In the genomic region with DNA sequence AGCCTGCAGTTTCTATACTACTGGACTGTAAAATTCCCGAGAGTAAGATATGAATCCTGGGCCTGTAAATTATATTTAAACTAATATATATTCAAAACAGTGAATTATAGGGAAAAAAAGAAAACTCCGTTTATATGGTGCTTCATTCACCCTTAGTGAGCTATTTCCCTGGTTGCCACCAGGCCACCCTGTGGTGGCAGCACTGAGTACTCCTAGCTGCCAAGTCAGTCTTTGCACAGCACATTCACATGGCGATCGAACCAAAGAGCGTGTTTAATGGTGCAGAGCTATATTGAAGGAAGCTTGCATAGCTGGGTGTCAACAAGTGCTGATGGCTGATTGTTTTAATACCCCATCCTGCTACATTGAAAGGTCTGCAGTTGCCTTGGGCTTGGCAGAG, we compare ENCODE assay signal across 13 mouse cellular contexts. TPM values are rescaled to one million over a fixed set of nuclear protein-coding genes. Genes with fewer than 3 reads are reported as not detected.
DNase-seq lines count a peak whose midpoint lies in the region; TF ChIP-seq lines count a peak whose summit lies in the region.
"Had no signal": no experiment of that assay in that cellular context is flagged by ENCODE, and none has a peak within 500 bp of the region (broad histone marks: within the 10 kb centered on the region; RNA-seq: fewer than 3 reads in every experiment).

No protein-coding gene starts in this region.

- no peak overlapping the region for H3K27ac ChIP-seq in left cerebral cortex, adult 2 months
- H3K27ac ChIP-seq: heart, embryonic 13.5 days; neural tube, embryonic 12.5 days had no signal

- H3K4me3 ChIP-seq in left cerebral cortex, adult 2 months = no peak overlapping the region
- H3K4me3 ChIP-seq: heart, embryonic 13.5 days; neural tube, embryonic 12.5 days had no signal

- DNase-seq in embryo, embryonic 10.5 days (ENCODE audit: low spot score) = peak; percentile 6
- no peak for DNase-seq in embryo, embryonic 10 days (ENCODE audit: low spot score)
- no peak for DNase-seq in left cerebral cortex, adult 2 months (ENCODE audit: extremely low spot score in 1 of 2, low spot score in 2 of 2)
- no peak for DNase-seq in left cerebral cortex, postnatal 4 days
- peak; percentile 35 for DNase-seq in thymus, postnatal 0 days (ENCODE audit: low spot score)
- no peak for DNase-seq in thymus, adult 18-20 months
- no peak for DNase-seq in urinary bladder, postnatal 36 days (ENCODE audit: low spot score in 2 of 2)
- DNase-seq in cerebellum, adult 18-20 months = no peak
- DNase-seq: kidney, adult 2 months had no signal

- intact Hi-C loops in left cerebral cortex, adult 2 months (cut with DNase I) = loop anchor here (10.0 kb wide), 1 partner anchor 208 kb away; the partner anchor contains the start of gene Zfp354a
- intact Hi-C loops in left cerebral cortex, postnatal 4 days (cut with DNase I) = no loop called here

- TF ChIP-seq CTCF in left cerebral cortex, adult 2 months (IDR thresholded peaks at IDR 0.05) = peak; percentile 58

RNA-seq across cellular contexts. Expression of gene Grm6, which starts 3.4 kb away (rescaled TPM):
- not detected for total RNA-seq in left cerebral cortex, adult 2 months (2021)
- total RNA-seq in left cerebral cortex, postnatal 4 days (2021) = not detected
- polyA plus RNA-seq in thymus, postnatal 0 days (2015; fragmentation: Nextera tagmentation; extraction: Ambion mirVana) = 0.17 and 0.36 TPM in 2 replicates
- total RNA-seq: left cerebral cortex, adult 18-20 months had no signal
- polyA plus RNA-seq: forebrain, embryonic 16.5 days; heart, embryonic 13.5 days had no signal

RNA-seq across cellular contexts. Expression of gene Zfp879, which starts 5.7 kb away (rescaled TPM):
- 1 to 10 TPM; 3.0 to 4.3 TPM for total RNA-seq in left cerebral cortex, adult 2 months (2021)
- 1 to 10 TPM; 4.1 to 4.4 TPM for total RNA-seq in left cerebral cortex, postnatal 4 days (2021)
- polyA plus RNA-seq in thymus, postnatal 0 days (2015; fragmentation: Nextera tagmentation; extraction: Ambion mirVana) = 0.29 and 0.49 TPM in 2 replicates

RNA-seq across cellular contexts. Expression of gene Zfp354c, which starts 19.5 kb away (rescaled TPM):
- total RNA-seq in left cerebral cortex, adult 2 months (2021) = 10 to 100 TPM; 43.3 to 44.2 TPM
- total RNA-seq in left cerebral cortex, postnatal 4 days (2021) = 10 to 100 TPM; 88.7 to 90.6 TPM
- polyA plus RNA-seq in thymus, postnatal 0 days (2015; fragmentation: Nextera tagmentation; extraction: Ambion mirVana) = 7.7 and 7.9 TPM in 2 replicates

RNA-seq across cellular contexts. Expression of gene Zfp454, which starts 40.4 kb away (rescaled TPM):
- total RNA-seq in left cerebral cortex, adult 2 months (2021) = 1 to 10 TPM; 6.5 TPM
- total RNA-seq in left cerebral cortex, postnatal 4 days (2021) = 1 to 10 TPM; 6.9 to 8.4 TPM
- 0.35 and 0.53 TPM in 2 replicates for polyA plus RNA-seq in thymus, postnatal 0 days (2015; fragmentation: Nextera tagmentation; extraction: Ambion mirVana)

Comparison
In these comparisons a context has a peak if more than half of its experiments do, and no peak if none do; other contexts are left out.
1. DNase-seq: peak in embryo, embryonic 10.5 days (single experiment) and thymus, postnatal 0 days (single experiment); none in embryo, embryonic 10 days (single experiment), left cerebral cortex, adult 2 months (0 of 2), left cerebral cortex, postnatal 4 days (single experiment), thymus, adult 18-20 months (0 of 2), urinary bladder, postnatal 36 days (0 of 2) and cerebellum, adult 18-20 months (0 of 2).